Mouse (Mus musculus): ENCODE measurements around the gene Smpd1. TPM values are rescaled to one million over a fixed set of nuclear protein-coding genes. Genes with fewer than 3 reads are reported as not detected.

Smpd1 gene
- total and polyA plus RNA-seq, 2 experiments from 2014 or later: 100 to 124 TPM

DNA sequence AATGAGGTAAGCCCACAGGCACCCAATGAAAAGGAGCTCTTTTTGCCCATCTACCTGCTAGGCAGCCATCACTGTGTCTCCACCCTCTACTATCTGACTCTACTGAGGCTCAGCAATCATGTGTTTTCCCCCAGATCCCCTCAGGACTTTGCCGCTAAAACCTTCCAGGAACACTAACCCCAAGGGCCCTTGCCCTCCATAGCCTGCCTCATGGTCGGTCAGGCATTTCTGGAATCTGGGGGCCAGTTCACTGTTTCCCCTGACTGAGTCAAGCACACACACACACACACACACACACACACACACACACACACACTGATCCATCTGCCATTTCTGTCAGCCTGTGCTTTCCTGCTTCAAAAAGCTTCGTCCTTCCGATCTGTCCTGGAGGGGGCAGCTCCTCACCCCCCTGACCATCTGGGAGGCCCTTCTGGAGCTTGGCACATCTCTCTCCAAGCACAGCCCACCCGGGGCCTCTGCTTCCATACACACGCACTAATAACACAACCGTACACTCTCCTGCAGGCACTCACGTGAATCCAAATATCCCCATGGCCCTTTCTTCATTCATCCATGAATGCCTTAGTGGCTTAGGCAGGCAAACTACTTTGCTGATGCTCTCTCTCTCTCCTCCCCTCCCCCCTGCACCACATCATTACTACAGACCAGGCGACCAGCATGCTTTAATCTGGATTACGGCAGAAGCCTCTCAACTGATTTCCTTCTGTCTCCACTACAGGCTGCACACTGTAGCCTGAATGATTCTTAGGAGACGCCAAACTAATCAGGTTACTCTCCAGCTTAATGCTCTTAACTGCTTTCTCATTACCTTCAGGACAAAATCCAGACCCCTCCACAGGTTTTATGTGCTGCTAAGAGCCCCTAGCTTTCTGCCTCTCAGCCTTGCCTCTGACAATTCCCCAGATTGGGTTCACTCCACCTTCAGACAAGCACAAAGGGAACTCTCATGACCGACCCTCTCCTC, 15.6 kb downstream of the Smpd1 start:
- DNase-seq: peak; percentile 62
- 5% methylated on average over 12 of the region's 12 CpGs for WGBS

DNA sequence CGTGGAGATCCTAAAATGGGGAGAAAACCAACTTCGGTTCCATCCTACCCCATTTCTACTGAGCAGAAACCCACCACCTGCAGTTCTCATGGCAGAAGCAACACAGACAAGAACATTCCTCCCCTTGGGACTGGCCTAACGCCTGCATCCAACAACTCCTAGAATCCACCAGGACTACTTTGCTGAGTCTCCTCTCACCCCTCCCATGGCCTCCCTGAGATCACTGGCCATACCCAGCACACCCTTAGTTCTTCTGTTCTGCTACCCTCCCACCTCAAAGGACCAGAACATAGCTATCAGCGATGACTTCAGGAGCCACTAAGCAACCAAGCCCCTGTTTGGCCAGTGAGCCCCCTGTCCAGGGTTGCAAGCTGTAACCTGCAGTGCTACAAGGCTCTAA, 16.6 kb downstream of the Smpd1 start:
- no peak for TF ChIP-seq CTCF (IDR thresholded peaks at IDR 0.05; ENCODE audit: low read depth)
- no peak overlapping the region for H3K4me3 ChIP-seq (ENCODE audit: low read depth, low read length)
- H3K4me2 ChIP-seq (ENCODE audit: low read depth): peak overlapping the region; percentile 63; the same call in 1 of the 2 replicates
- 80% methylated on average over 4 of the region's 4 CpGs for WGBS
- H3K9me3 ChIP-seq (ENCODE audit: low read length): no peaks in the 10 kb centered on the region
- peaks cover 25% of the 10 kb centered on the region for H3K4me1 ChIP-seq (ENCODE audit: insufficient read depth)
- peaks cover 42% of the 10 kb centered on the region for H3K36me3 ChIP-seq (ENCODE audit: insufficient read depth)
- H3K9ac ChIP-seq: 0 out of 2 replicates have a peak overlapping the region, but pooled peaks have one; percentile 61
- no peak for ATAC-seq
- no peaks in the 10 kb centered on the region for H3K27me3 ChIP-seq (ENCODE audit: insufficient read depth, low read length)
- H3K27ac ChIP-seq (ENCODE audit: low read depth, low read length): peak overlapping the region; percentile 88; the same call in 1 of the 2 replicates
- no peak for DNase-seq

More for the DNA sequence above, 15.6 kb downstream of the Smpd1 start:
- Histone ChIP-seq H3K4me2 (ENCODE audit: low read depth) (peak overlapping the region; percentile 63), H3K36me3 (ENCODE audit: insufficient read depth) (peaks cover 51% of the 10 kb centered on the region), H3K9me3 (ENCODE audit: low read length) (no peaks in the 10 kb centered on the region), H3K27me3 (ENCODE audit: insufficient read depth, low read length) (no peaks in the 10 kb centered on the region), H3K4me3 (ENCODE audit: low read depth, low read length) (peak overlapping the region; percentile 36), H3K4me1 (ENCODE audit: insufficient read depth) (peaks cover 25% of the 10 kb centered on the region), H3K27ac (ENCODE audit: low read depth, low read length) (peak overlapping the region; percentile 88), H3K9ac (peak overlapping the region; percentile 61)
- peak; percentile 61 for ATAC-seq
- no peak for TF ChIP-seq CTCF (IDR thresholded peaks at IDR 0.05; ENCODE audit: low read depth)

DNA sequence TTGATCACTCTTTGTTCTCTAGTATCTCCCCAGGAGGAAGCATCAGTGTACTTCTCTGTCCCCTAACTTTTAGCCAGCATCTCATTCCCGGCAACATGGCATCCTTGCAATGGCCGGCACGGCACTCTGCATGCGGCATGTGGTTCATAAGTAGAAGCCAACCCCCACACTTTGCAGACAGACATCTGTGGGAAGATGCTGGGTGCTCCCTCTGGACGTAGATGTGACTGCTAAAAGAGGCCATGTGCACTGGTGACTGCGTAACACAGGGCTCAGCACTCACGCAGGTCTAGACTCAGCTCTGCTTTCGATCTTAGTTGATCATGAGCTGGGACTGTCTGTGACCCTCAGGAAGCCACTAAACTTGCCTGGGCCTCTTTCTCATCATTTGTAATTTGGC, 18.8 kb downstream of the Smpd1 start:
- Histone ChIP-seq H3K27ac (ENCODE audit: low read depth, low read length) (no peak overlapping the region), H3K27me3 (ENCODE audit: insufficient read depth, low read length) (no peaks in the 10 kb centered on the region), H3K4me3 (ENCODE audit: low read depth, low read length) (no peak overlapping the region), H3K36me3 (ENCODE audit: insufficient read depth) (peaks cover 25% of the 10 kb centered on the region), H3K4me2 (ENCODE audit: low read depth) (no peak overlapping the region), H3K9ac (no peak overlapping the region), H3K4me1 (ENCODE audit: insufficient read depth) (peaks cover 25% of the 10 kb centered on the region), H3K9me3 (ENCODE audit: low read length) (no peaks in the 10 kb centered on the region)
- 91% methylated on average over 8 of the region's 8 CpGs for WGBS
- no peak for TF ChIP-seq CTCF (IDR thresholded peaks at IDR 0.05; ENCODE audit: low read depth)
- no peak for DNase-seq
- ATAC-seq: no peak

DNA sequence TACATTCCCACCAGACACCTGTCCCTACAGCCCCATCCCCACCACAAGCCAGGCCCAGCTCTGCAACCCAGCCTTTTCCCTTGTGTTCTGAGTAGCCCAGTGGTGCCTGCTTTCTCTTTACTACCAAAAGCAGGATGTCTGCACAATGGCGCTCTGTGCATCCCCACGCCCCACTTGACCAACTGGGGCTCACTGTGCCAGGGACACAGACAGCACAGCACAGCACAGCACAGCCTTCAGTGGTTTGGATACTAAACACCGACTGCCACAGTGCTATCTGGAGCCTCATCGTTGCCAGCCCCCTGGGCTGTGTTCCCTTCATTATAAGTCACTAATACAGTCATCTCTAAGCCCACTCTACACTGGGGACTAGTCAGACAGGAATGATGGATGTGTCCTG, 20.4 kb downstream of the Smpd1 start:
- no peaks in the 10 kb centered on the region for H3K27me3 ChIP-seq (ENCODE audit: insufficient read depth, low read length)
- TF ChIP-seq CTCF (IDR thresholded peaks at IDR 0.05; ENCODE audit: low read depth): no peak
- no peaks in the 10 kb centered on the region for H3K9me3 ChIP-seq (ENCODE audit: low read length)
- no peak overlapping the region for H3K4me2 ChIP-seq (ENCODE audit: low read depth)
- H3K27ac ChIP-seq (ENCODE audit: low read depth, low read length): no peak overlapping the region
- no peak for DNase-seq
- peak; percentile 7; the same call in 1 of the 2 replicates for ATAC-seq
- no peak overlapping the region for H3K9ac ChIP-seq
- WGBS: 89% methylated on average over 4 of the region's 4 CpGs
- no peak overlapping the region for H3K4me3 ChIP-seq (ENCODE audit: low read depth, low read length)
- H3K4me1 ChIP-seq (ENCODE audit: insufficient read depth): peaks cover 22% of the 10 kb centered on the region
- peaks cover 25% of the 10 kb centered on the region for H3K36me3 ChIP-seq (ENCODE audit: insufficient read depth)

DNA sequence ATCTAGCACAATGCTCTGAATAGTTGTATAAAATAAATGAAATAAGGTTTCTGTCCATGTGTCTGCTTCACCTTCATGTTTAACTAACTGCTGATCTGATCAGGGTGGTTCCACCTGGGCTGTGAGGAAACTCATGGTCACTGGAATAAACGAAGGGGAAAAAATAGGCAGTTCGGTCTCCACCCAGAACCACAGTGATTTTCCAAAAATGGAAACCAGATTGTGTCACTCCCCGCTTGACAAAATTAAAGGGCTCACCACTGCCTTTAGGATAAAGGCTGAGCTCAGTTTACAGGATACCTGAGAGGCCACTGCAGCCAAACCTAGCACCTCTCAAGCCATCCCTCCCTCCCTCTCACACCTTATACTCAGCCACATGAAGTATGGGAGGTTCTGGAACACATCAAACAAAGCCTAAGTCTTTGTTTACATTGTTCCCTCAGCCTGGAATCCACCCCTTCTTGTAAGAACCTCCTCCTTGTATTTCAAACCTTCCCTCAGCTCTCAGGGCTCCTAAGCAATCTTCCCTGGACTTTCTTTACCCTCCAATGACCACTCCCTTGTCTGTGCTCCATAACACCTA, 22.1 kb downstream of the Smpd1 start:
- no peak for ATAC-seq
- 73% methylated on average over 3 of the region's 3 CpGs for WGBS
- no peak overlapping the region for H3K4me3 ChIP-seq (ENCODE audit: low read depth, low read length)
- H3K27ac ChIP-seq (ENCODE audit: low read depth, low read length): no peak overlapping the region
- no peak for DNase-seq
- H3K9me3 ChIP-seq (ENCODE audit: low read length): no peaks in the 10 kb centered on the region
- TF ChIP-seq CTCF (IDR thresholded peaks at IDR 0.05; ENCODE audit: low read depth): no peak
- H3K27me3 ChIP-seq (ENCODE audit: insufficient read depth, low read length): no peaks in the 10 kb centered on the region
- H3K4me2 ChIP-seq (ENCODE audit: low read depth): no peak overlapping the region
- no peak overlapping the region for H3K9ac ChIP-seq
- H3K4me1 ChIP-seq (ENCODE audit: insufficient read depth): peaks cover 10% of the 10 kb centered on the region
- H3K36me3 ChIP-seq (ENCODE audit: insufficient read depth): peaks cover 25% of the 10 kb centered on the region

DNA sequence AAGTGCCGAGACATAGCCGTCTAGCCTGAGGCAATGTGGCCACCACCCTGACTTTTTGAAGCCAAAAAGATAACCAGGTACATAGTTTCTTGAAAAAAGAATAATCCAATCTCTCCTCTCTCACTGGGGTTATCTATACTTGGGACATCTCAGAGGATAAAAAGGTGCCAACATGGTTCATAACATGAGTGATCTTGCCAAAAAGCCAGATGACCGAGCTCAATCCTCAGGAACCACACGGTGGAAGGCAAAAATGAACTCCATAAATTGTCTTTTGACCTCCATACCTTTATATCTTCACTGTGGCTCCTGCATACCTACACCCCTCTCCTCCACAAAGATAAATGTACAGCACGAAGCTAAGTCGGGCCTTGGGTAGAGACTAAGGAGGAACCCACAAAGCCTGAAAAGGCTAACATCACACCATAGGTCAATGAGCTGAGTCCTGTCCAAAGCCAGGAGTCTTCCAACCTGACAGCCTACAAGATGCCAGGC, 23.3 kb downstream of the Smpd1 start:
- Histone ChIP-seq H3K4me1 (ENCODE audit: insufficient read depth) (peaks cover 10% of the 10 kb centered on the region), H3K27ac (ENCODE audit: low read depth, low read length) (no peak overlapping the region), H3K27me3 (ENCODE audit: insufficient read depth, low read length) (no peaks in the 10 kb centered on the region), H3K36me3 (ENCODE audit: insufficient read depth) (peaks cover 24% of the 10 kb centered on the region), H3K9me3 (ENCODE audit: low read length) (no peaks in the 10 kb centered on the region), H3K4me3 (ENCODE audit: low read depth, low read length) (no peak overlapping the region), H3K4me2 (ENCODE audit: low read depth) (no peak overlapping the region), H3K9ac (no peak overlapping the region)
- TF ChIP-seq CTCF (IDR thresholded peaks at IDR 0.05; ENCODE audit: low read depth): no peak
- WGBS: 96% methylated on average over 6 of the region's 6 CpGs
- DNase-seq: no peak
- no peak for ATAC-seq

DNA sequence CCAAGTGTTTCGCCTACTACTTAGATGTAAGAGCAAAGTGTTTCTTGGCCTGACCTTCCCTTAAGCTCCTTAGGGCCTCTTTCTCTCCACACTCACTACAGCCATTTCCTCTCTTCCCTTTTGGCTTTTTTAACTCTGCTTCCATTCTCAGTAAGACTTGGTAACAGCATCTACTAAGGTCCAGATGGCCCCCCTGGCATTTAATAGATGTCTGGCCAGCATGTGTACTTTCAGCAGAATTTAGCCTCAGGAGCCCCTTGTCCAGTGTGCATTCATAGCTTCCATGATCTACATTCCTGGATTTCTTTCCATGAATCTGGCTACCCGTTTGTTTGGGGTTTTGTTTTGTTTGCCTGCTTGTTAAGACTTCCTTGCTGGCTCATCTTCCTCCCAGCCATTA, 24.3 kb downstream of the Smpd1 start:
- Histone ChIP-seq H3K36me3 (ENCODE audit: insufficient read depth) (peaks cover 14% of the 10 kb centered on the region), H3K9ac (no peak overlapping the region), H3K27ac (ENCODE audit: low read depth, low read length) (no peak overlapping the region), H3K4me1 (ENCODE audit: insufficient read depth) (peaks cover 10% of the 10 kb centered on the region), H3K4me3 (ENCODE audit: low read depth, low read length) (no peak overlapping the region), H3K9me3 (ENCODE audit: low read length) (no peaks in the 10 kb centered on the region), H3K4me2 (ENCODE audit: low read depth) (no peak overlapping the region), H3K27me3 (ENCODE audit: insufficient read depth, low read length) (no peaks in the 10 kb centered on the region)
- ATAC-seq (no peak), DNase-seq (no peak)
- no peak for TF ChIP-seq CTCF (IDR thresholded peaks at IDR 0.05; ENCODE audit: low read depth)
- WGBS: 76% methylated on average over 2 of the region's 2 CpGs
